Mouse (Mus musculus) liver, adult 2 months (tissue): ENCODE data around the gene Gm36079.
"Not testable (repeated sequence)": the region's sequence is repeated elsewhere in the genome, so short reads cannot be mapped to it uniquely, and the experiment has no call there.

Experiments used
- CTCF ChIP-seq: fragments of 200-500 bp; IDR thresholded peaks from 2 replicates; pipeline ENCODE4 v1.5.1; 2011; ENCODE audit warnings: low read depth, low read length, control low read depth
- POLR2A ChIP-seq: fragments of 200-500 bp; IDR thresholded peaks from 2 replicates; pipeline ENCODE4 v1.6.1; 2011; ENCODE audit warnings: low read length, control low read depth; ENCODE audit not compliant: insufficient read depth; ENCODE audit errors: extremely low read depth

DNA sequence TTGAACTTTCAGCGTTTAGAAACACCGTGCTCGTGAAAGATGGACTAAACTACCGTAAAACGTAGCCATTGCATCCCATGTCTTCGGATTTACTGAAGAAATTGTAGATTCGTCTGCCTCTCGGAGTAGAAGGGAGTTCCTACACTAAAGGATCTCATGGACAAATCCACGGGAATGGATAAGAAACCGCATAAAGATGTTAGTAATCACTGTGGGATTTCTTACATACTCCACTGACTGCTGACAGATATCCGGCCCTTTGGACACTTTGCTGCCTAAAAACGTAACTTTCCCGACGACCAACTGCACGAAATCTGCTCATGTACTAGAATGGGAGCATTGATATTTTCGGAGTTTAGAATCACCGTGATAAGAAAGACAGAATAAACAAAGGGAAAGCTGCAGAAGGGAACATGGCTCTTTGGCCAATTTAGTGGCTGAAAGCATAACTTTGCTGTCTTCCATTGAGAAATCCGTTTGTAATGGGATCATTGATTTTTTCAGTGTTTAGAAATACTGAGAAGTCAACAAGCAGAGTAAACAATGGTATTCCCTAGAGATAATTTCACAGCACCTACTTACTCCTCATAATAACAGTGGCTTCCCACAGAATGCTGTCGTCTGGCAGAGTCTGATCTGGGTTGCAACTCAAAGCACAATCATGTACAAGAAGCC is 6.8 kb upstream of the Gm36079 start:
- not testable (repeated sequence) for TF ChIP-seq CTCF, POLR2A
